Mouse (Mus musculus) urinary bladder, postnatal 25 days (tissue): ENCODE measurements around the gene Tcte2.

Experiments
- DNase-seq: peaks from one replicate; pipeline ENCODE4 v3.0.0; 2022; ENCODE audit warnings: low spot score

Gene Tcte2

GRCm38 (mm10) chr17:13717428-13717827 is 44.2 kb downstream of the Tcte2 start:
- no peak for DNase-seq

- no peak for DNase-seq
Measured at GRCm38 (mm10) chr17:13716336-13716735, 45.3 kb downstream of the Tcte2 start.

DNA sequence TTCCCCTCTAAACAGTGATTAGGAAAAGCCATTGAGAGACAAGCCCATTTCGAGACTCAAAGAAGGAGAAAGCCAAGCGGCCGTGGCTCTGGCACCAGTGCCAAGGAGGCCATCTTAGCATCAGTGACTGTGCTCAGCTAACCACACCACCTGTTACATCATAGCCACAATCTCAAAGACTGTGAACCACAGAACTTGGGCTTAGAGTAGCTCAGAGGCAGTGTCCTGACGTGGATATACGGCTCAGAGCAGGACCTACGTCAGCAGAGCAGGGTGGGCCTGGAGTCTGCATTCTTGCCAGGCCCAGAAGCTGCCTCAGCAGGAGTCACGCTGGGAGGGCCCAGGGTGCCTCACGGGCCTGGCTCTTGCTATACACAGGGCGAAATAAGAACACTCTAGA is 46.1 kb downstream of the Tcte2 start:
- no peak for DNase-seq

GRCm38 (mm10) chr17:13714654-13715053 is 47.0 kb downstream of the Tcte2 start:
- no peak for DNase-seq

- no peak for DNase-seq
Measured at GRCm38 (mm10) chr17:13714128-13714527, 47.5 kb downstream of the Tcte2 start.

- DNase-seq = no peak
Measured at GRCm38 (mm10) chr17:13712518-13712917, 49.1 kb downstream of the Tcte2 start.

DNA sequence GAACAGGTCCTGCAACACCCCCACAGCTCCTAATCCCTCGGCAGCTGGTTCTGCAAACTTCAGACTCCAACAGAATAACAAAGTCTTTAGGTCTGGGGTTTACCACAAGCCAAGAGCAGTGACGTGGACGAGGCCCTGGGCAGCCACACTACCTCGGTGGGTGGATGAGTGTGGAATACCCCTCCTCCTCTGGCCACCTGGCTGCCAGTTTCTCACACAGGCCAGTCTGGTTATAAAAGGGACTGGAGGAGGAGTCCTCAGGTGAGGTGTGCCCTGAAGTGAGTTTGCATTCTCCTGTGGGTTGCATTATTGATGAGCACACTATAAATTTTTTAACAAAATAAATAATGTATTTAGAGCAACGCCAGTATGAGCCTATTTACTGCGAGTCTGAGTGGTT is 49.5 kb downstream of the Tcte2 start:
- no peak for DNase-seq

DNA sequence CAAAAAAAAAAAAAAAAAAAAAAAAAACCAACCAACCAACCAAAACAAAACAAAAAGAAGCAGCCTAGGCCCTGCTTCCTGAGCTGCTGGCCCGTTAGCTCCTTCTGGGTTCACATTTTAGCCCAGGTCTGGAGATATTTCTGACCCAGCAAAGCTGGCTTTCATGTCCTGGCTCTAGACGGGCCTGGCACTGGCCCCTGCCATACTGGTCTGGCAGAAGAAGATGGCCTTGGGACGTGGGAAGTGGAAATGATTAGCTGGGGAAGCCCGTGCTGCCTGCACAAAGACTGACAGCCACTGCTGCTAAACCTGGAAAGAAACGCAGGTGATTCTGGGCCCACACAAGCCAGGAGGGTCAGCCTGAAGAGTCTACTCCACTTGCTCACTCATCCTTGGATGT is 50.5 kb downstream of the Tcte2 start:
- no peak for DNase-seq

- no peak for DNase-seq
Measured at GRCm38 (mm10) chr17:13705481-13705921, 56.1 kb downstream of the Tcte2 start.

DNA sequence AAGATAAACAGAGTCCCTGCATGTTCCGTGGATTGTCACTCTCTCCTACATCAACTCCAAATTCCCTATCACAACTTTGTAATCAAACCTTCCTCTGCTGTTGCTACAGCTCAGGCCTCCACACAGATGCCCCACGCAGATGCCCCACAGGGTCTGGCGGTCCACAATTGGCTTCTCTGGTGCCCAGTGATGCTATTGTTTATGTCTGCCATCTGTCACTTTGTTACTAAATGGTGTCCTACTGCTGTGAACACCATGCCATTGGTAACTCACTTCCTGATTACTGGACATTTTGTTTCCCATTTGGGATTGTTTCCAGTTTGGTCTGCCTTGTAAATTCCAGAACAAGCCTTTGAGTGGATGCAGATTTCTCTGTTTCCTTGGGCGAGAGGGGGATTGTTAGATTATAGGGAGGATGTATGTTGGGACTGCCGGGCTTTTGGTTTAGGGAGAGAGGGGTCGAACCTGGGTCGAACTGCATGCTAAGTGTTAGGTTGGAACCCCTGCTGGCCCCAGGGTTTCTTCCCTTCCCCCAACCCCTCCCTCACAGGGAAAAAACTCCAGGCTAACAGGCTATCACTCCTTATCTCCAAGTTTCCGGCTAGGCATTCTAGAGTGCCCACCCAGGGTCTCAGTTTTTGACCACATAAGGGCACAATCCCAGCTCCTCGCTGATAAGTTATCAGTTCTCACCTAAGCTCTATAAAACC is 57.9 kb downstream of the Tcte2 start:
- DNase-seq = no peak

DNA sequence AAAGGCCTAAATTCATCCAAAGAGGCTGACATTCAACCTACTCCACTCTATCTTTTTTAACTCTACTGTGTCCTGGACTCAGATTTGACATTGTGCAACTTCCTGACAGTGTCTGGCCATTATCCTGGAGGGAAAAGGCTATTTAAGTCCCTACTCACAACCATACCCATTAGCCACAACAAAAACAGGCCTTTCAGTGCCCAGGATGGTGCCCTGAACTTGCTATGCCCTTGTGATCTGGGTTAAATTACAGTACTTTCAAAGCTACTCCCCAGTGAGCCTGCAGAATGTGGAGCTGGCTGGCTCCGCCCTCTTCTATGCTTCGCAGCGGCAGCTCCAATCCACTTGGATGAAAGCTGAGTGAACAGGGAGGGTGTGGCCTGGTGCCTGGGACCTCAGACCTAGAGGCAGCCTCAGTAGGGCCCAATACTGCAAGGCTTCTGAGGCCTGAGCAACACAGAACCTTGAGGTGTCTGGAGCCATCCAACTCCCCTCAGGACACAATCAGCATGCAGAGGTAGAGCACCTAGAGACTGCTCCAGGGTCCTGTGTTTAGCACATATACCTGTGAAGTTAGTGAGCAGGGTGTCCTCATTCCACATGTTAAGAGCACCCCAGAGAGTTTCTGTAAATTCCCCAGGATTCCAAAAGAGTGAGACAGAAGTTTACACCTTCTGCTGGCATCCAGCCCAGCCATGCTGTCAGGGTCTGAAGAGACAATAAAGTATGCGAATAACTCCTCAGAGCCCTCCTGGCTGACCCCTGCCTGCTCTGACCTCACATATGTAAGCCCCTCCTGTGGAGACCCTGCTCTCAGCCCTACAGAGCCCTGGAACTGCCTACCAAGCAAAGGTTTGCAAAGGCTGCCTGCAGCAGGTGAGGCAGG is 61.3 kb downstream of the Tcte2 start:
- no peak for DNase-seq

GRCm38 (mm10) chr17:13699716-13700115 is 61.9 kb downstream of the Tcte2 start:
- DNase-seq = no peak

DNA sequence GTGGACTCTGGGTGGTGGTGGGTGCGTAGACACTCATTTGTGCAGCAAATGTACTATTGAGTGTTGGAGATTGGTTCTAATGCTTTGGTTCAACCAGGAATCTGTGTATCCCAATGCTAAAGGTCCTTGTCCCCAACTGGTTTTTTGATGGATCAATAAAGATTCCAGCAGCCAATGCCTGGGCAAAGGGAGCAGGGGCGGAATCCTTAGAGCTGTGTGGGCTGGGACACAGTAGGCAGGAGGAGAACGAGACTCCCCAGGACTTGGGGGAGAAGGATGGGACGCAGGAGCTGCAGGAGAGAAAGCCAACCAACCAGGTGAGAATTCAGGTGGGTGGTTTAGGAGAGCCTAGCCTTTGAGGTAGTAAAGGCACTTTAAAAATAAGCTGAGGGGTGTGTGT is 63.4 kb downstream of the Tcte2 start:
- no peak for DNase-seq

- DNase-seq = no peak
Measured at GRCm38 (mm10) chr17:13697646-13698045, 64.0 kb downstream of the Tcte2 start.

DNA sequence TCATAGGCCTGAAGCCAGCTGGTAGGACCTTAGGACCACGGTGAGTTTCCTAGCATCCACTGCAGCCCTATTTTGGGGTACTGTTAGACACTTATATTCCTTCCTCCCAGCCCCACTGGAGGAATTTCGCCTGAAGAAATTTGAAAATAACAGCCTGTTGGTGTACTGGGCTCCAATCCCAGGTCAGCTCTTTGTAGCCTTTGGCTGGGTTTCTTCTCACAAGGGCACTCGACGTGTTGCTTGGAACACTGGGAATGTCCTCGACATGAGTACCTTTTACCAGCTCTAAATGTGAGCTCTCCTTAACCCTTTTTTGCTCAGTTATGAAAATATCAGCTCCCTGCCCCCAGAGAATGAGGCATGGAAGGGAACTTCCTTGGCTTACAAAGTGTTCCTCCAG is 65.7 kb downstream of the Tcte2 start:
- DNase-seq = no peak

- DNase-seq = no peak
Measured at GRCm38 (mm10) chr17:13695211-13695610, 66.4 kb downstream of the Tcte2 start.

DNA sequence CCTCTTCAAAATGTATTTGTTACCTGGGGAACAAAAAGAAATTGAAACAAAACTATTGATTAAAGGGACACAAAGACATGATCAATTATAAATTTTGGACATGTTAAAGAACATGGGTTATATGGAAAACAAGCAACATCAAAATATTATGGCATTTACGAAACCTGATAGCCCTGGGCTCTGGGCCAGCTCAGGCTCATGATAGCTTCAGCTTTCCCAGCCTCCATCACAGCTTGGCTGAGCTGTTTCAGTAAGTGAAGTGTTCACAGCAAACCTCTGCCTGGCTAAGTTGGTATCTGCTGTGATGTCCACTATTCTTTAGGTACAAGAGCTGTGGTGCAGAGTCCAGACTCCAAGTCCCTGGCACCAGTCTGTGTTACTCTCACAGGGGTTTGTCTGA is 67.4 kb downstream of the Tcte2 start:
- DNase-seq = no peak

DNA sequence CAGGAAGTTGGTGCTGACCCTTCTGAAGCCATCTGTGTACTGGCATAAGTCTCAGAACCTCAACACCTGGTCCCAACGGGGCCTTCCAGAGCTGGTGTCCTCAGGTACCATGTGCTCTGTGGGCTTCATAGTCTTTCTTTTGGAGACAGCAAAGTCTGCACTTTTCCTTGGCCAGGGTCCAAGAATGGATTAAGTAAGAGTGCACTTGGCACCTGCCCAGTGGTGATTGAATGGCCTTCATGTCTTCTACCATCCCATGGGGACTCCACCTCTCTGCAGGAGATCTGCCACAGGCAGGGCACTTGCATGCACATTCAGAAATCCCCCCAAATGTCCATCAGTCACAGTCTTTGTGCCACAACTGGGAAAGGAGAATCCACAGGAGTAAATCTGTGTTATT is 74.0 kb downstream of the Tcte2 start:
- no peak for DNase-seq

DNA sequence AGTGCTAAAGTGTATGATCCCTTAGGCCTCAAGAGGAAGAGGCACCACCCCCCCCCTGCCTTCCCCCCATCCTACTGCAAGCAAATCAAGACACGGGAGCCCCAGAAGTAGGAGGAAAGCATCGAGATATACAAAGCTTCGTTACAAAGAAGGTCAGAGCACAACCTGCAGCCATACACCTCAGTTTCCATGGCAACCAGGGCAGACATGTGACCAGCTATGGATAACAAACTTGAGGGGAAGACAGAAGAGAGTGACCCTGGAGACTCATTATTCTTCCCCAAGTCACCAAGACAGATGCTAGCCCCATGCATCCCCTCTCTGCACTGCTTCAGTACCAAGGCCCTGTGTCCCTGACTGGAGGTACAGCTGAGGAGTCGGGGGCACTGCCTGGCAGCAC is 74.5 kb downstream of the Tcte2 start:
- DNase-seq = no peak

GRCm38 (mm10) chr17:13685621-13686020 is 76.0 kb downstream of the Tcte2 start:
- no peak for DNase-seq

DNA sequence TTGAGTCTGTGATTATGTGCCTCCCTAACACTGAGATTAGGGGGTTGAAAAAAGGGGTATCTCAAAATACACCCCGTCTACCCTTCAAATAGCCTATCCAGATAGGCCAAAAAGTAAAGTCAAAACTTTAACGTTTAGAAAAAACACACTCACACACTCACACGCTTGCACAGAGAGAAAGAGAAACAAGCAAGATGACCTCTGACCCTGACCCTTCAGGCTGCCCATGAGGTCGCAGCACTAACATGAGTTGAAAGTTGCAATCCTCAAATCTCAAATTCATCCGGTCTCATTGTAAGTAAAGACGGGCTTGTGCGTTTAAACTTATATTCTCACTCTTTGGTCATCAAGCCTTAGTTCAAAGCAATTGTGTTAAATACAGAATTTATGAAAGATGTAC is 77.4 kb downstream of the Tcte2 start:
- DNase-seq = no peak

- peak; percentile 61 for DNase-seq
Measured at GRCm38 (mm10) chr17:13683411-13684174, 78.0 kb downstream of the Tcte2 start.

- no peak for DNase-seq
Measured at GRCm38 (mm10) chr17:13683027-13683410, 78.6 kb downstream of the Tcte2 start.
